Mouse (Mus musculus) lung, postnatal 4 days (tissue): ENCODE measurements around the gene Per1.
A peak's percentile ranks its signal among the peaks of the same experiment; 100 is the strongest.

ENCODE experiments used
- DNase-seq, 2 experiments: peaks; one replicate each; pipeline ENCODE4 v3.0.0; 2021

Gene Per1

DNA sequence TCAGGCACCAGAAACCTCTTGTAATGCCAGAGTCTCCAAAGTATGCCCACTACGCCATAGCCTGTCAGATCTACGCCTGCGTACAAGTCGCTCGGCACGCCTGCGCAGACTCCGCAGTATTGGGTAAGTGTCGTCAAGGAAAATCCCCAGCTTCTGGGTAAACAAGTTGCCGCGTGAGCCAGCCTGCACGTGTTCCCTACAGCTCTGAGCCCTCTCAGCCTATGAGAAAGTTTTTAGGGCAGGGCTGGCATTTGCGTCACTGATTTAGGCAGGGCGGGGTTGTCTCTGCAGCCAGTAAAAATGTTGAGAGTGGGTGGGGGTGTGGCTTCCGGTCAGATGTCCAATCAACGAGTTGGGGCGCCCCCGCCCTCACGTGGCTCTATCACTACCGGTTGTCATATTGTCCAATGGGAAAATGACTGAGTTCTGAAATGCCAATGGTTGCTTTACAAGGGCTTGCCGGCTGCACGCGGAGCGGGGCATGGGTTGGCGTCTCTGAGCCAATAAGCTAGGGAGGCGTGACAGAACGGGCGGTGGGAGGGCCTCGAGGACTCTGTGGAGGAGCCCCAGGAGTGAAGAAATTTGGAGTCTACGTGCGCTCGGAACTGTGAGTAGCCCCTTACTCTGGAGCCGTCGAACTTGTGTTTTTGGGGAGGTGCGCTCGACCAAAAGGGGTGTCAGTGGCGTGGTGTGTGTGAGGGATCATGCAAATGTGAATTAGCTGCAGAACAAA is at the start of gene Per1:
Gene Per1 (plus strand): TSS at position 521 of the 733 bp plus-strand sequence.
- DNase-seq: peak; percentile 99 to 100

DNA sequence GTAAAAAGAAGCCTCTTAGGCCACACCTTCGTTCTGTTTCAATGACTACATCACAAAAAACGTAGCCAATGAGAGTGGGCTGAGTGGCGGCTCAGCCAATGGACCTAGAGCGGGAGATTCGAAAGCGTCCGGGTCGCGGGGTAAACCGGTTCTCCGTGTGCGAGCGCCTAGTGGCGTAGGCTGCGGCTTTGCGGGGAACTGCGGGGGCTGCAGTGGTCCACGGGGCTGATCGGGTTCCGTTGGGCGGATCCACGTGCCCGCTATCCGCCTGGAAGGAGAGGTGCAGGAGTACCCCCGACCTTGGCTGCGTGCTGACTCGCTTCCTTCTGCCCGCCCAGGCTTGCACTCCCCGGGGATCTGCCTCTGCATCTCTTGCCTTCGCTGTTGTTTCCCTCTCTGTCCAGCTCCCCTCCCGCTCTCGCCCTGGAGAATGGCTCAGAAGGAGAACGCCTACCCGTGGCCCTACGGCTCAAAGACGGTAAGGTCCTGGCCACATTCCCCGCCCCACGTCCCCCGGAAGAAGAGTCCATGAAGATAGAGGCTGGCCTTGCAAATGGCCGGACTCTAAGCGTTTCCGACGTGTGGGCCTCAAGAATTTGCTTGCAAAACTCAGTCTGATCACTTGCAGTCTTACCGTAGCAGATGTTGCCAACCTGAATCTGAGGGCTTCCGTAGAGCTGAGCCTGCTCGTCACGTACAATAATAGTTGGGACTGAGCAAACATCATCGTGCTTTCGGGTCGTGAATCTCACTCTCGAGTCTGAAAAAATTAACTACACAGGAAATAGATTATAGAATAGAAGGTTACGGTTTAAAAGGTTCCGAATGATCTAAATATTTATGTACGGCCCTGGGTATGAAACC is 49.3 kb upstream of the Per1 start, which contains the start of gene Aurkb:
Gene Aurkb (plus strand): TSS at position 117 of the 864 bp plus-strand sequence.
- peak; percentile 84 to 87 for DNase-seq

DNA sequence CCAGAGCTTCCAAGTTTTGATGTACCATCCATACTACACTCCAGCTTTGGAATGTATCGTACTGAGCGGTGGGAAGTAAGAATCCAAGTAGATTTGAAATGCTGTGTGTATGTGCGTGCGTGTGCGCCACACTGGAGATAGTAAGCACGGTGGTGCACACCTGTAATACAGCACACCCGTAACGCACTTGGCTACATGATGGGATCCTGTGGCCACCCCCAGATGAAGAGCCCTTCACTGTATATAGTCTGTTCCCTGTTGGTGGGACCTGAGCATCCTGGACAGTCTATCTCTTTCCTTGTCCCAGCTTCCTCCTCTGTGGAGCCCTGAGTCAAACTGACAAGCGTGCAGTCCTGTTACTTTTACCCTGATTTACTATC is 48.6 kb upstream of the Per1 start:
- DNase-seq: no peak

DNA sequence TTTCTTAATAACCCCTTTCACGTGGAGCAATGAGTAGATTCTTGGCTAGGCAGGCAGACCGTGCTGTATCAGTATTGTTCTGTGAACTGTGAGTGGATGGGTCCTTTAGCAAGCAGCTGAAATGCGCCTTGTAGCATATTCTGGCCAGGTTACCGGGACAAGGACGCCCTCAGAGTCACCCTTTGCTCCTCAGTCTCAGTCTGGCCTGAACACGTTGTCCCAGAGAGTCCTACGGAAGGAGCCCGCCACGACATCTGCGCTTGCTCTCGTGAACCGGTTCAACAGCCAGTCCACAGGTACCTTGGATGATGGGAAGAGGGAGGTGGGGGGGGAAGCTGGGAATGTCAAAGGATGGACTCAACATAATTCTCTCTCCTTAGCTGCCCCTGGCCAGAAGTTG is 47.4 kb upstream of the Per1 start:
- DNase-seq: no peak

DNA sequence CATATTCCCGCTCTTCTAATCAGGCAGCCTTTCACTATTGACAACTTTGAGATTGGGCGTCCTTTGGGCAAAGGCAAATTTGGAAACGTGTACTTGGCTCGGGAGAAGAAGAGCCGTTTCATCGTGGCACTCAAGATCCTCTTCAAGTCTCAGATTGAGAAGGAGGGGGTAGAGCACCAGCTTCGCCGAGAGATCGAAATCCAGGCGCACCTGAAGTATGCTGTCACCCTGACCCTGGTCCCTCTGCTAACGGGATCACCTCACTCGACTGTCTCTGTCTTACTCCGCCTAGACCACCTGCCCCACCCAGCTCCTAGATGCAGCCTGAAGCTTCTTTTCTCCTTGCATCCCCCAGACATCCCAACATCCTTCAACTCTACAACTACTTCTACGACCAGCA is 46.9 kb upstream of the Per1 start:
- no peak for DNase-seq

DNA sequence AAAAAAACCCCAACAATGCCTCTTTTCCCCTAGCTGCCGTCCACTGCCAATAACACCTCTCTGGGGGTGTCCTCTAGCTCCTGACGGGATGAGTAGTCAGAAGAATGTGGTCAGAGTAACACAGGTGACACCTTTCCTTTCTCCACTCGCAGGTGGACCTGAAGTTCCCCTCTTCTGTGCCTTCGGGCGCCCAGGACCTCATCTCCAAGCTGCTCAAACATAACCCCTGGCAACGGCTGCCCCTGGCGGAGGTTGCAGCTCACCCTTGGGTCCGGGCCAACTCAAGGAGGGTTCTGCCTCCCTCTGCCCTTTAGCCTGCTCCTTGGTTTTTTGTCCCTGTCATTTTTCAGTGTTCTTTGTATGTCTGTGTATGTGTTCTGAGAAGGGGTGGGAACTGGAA is 44.3 kb upstream of the Per1 start:
- no peak for DNase-seq

DNA sequence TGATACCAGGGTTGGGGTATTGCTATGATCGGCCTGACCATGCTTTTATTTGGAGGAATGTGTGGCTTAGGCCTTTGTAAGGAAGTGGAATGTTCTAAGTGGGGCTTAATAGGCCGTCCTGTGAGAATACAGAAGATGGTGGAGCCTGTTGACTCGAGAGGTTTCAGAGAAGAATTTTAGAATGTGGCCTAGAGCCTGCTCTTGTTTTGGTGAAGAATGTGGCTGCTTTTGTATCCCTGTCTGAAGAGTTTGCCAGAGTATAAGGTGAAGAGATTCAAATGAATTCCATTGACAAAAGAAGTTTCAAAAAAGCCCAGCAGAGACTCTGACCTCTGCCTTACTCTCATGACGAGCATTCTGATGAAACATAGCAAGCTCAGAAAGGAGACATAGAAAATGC is 43.2 kb upstream of the Per1 start:
- DNase-seq: no peak

DNA sequence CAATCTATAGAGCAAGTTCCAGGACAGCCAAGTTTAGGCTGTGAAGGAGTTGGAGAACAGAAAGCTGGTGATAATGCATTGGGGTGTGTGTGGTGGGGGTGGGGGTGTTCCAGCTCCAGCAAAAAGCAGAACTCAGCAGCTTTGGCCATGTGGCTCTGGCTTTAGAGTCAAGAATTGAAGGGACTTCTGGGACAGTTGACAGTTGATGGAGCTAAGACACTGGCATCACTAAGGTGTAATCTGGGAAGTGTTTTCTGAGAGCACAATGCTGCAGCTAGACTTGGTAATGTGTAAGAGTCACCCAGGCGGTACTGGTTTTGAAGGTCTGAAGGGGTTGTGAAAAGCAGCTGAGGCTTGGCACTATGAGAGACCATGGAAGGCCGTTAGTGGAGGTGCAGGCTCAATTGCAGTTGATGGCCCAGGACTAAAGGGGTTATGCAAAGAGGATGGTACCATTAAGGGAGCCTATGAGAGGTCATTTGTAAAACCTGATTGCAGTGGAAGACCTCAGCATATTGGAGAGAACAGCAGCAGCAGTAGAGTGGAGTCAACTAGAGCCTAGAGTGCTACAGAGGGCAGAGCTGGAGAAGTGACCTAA is 42.1 kb upstream of the Per1 start:
- no peak for DNase-seq

DNA sequence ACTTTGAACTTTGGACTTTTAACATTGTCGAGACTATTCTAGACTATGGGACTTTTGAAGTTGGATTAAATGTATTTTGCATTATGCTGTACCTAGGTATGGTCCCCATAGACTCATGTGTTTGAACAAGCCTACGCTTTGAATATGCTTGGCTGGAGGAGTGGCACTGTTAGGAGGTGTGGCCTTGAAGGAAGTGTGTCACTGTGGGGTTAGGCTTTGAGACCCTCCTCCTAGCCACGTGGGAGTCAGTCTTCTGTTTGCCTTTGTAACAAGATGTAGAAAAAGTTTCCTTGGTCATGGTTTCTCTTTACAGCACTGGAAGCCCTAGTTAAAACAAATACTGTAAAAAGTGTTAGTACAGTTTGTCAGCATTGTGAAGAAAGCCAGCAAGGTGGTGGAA is 41.2 kb upstream of the Per1 start:
- DNase-seq: no peak

DNA sequence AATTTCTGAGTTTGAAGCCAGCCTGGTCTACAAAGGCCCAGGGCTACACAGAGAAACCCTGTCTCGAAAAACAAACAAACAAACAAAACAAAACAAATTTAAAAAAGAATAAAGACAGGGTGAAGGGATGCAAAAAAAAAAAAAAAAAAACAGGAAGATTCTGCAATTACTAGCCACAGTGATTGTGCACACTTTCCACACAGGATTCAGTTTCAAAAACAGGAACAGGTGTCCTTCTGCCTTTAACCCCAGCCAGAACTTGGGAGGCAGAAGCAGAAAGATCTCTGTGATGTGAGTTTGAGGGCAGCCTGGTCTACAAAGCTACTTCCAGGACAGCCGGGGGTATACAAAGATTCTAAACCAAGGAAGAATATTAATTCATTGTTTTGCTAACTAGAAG is 36.8 kb upstream of the Per1 start:
- no peak for DNase-seq

DNA sequence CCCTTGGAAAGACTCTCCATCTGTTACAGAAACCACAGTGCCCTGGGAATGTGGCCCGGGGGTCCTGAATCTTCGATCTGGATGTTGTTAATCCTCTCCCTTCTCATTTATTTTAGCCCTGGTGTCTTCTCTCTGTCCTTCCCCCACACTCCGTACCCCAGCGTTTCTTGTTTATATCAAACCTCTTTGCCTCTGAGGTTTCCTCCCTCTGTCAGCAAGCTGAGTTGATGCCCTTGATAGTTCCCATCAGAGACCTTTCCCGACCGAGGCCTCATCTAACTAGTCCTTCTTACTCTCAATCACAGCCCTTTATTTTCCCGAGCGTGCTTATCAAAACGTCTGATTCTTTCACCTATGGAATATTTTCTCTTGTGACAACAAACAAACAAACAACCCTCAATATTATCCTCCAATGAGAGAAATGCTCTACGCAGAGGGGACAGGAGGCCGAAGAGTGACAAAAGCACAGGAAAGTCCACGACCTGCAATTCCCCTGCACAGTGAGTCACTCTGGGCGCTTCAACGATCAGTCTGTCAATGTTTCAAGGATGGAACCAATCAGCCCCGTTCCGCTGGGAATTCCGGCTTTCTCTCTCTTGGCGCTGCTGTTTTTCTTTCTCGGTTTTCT is 36.2 kb upstream of the Per1 start:
- no peak for DNase-seq

DNA sequence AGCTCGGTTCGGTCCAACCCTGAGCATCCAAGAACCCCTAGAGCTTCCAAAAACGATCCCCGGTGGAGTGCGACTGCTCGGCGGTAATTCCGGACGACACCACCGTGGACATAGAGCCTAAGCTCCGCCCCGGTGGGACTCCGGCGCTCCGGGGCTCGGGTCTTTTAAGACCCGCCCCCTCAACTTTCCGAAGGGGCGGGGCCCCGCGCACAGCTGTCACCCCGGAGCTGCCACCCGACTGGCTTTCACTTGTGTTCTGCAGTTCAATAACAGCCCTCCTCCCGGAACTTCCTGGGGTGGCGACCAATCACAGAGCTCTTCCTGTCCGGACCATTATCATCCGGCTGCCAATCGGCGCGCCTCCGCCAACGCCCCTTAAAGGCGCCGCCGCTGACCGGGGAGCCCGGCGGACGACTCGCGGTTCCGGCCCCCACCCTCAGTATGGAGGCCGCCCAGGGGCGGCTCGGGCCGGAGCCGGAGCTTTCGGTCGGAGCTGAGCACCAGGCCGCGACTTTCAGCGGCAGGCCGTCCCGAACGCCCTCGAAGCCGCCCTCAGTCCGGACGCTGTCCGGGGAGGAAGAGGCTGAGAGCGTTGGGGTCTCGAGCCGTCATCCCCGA is 35.6 kb upstream of the Per1 start, which contains the start of gene Borcs6:
Gene Borcs6 (plus strand): TSS at position 361 of the 618 bp plus-strand sequence.
- DNase-seq: peak; percentile 95 to 98

DNA sequence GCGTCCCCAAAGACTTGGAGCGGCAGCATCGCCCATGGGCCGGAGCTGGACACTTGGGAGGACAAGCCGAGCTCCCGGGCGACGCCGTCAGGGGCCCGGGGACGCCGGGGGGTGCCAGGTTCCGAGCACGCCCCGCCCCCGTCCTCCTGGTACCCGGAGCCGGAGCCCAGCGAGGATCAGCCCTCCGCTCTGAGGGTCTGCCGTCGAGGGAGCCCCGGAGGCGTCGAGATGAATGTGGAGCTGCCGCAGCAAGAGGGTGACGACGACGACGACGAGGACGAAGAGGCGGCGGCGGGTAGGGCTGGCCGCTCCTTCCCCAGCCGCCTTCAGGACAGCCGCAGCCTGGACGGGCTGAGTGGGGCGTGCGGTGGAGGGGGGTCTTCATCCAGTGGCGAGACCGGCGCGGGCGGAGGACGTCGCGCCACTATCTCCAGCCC is 35.0 kb upstream of the Per1 start:
- DNase-seq: no peak

DNA sequence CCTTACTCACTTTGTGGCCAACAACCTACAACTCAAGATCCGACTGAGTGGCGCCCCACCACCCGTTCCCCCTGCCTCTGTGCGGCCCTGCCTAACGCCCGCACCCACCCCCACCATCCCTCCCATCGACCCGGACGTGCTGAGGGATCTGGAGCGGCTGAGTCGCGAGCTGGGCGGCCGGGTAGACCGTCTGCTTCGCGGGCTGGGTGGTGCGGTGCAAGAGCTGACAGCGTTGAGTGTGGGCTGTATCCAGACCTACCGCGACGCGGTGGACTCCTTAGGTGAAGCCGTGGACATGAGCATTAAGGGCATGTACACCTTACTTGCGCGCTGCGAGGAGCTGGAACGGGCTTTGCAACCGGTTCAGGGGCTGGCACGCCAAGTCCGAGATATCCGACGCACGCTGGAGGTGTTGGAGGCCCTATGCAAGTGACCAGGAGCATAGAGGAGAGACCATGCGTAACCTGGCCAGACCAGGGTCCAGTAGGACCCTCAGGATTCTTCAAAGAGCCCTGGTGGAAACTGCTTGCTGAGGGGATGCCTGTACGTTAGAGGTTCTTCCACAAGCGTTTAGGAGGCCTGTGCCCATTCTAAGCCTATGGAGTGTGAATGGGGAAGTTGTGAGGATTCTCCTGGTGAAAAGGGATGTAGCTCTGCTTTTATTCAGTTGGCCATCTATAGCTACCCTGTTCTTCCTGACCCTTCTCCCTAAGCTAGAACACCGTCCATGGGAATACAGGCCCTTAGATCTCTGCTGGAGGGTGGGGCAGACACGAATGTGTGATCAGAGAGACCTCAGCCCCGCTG is 34.4 kb upstream of the Per1 start:
- DNase-seq: peak; percentile 47 to 55

DNA sequence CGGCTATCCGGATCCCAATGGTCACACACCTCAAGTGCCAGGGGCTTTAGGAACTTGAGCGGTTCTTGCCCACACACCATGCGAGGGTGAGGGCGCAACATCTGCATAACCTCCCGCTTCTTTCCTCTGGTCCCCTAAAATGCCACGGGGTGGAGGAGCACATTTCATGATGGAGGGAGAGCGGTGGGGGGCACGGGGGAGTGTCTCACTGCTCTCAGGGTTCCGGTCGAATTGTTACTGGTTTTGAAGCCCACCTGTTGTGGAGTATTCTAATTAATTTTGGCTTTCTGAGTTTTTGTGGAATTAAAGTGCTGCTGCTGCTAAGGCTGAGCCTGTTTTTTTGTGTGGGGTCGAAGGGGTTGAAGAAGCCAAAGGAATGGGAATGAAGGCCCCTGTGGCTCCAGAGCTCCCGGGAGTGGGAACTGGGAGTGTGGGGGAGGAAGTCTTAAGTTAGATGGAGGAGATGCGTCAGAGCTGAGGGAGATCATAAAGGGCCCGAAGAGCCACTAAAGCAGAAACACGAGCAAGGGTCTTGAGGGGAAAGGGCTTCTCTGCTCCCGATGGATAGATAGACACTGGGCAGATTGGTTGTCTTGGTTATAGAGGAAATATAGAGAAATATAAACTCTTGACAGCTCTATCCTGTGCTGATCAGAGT is 33.6 kb upstream of the Per1 start:
- no peak for DNase-seq

DNA sequence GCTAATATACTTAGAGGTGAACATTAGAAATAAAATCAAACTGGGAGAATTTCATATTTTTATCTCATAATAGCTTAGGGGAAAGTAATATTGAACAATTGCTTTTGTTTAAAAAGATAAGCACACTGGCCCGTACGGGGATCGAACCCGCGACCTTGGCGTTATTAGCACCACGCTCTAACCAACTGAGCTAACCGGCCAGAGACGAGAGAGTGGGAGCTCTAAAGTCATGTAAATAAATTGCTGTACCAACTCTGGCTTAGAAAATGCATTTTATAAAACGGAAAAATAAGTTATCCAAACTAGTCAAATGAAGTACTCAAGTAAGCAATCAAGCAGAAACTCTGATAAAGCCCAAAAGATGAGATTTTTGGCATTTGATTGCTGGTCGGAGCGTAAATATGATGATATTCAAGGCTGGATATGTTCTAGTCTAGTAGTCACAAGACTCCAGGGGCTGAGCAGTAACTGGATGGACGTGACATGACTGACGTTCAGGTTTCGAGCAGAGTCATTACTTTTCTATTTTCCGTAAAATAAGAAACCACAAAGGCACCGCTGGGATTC is 32.7 kb upstream of the Per1 start:
- peak; percentile 67 to 80 for DNase-seq

DNA sequence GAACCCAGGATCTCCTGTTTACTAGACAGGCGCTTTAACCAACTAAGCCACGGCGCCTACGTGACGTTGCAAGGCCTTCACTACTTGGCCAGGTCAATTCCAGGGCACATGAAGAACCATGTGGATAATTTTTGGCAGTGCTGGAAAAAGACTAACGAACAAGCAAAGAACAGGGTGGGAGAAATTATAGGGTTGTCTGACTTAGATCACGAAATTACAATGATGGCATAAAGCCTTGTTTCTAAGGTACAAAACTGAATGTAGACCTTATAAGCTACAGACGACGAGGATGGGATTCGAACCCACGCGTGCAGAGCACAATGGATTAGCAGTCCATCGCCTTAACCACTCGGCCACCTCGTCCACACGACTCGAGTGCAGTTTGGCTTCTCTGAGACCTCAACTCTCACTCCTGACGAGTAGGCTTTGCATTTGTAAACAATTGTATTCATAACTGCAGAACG is 32.2 kb upstream of the Per1 start:
- peak; percentile 93 to 97 for DNase-seq

DNA sequence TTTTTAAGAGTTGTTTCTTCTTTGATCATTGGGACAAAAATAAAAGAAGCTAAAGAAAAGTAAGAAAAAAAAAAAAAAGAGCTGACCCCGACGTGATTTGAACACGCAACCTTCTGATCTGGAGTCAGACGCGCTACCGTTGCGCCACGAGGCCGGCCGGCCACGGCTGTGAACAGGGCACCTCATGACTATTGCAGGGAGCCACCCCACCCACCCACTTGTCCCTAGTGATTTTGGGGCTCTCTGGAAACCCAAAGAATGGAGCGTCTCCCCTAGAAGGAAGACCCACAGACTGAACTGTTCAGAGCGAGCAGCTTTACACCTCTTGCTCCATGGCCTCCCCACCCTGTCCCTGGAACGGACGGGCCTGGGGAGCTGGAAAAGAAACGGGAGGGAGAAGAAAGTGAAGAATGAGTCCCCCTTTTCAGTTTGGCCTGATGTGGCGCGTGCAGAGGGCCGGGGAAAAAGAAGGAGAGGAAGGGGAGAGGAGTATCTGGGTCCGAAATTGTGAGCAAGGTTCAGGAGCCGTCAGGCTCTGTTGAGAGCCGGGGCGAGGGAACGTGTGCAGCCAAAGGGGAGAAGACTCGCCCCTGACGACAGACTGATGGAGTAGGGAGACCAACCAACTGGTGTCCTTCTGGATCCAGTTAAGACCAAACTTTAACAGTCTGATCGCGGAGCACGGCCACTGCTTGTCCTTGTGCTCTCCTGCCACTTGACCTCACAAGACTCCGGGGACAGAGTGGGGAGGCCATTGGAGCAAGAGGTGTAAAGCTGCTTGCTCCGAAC is 31.4 kb upstream of the Per1 start:
- peak; percentile 77 to 92 for DNase-seq

DNA sequence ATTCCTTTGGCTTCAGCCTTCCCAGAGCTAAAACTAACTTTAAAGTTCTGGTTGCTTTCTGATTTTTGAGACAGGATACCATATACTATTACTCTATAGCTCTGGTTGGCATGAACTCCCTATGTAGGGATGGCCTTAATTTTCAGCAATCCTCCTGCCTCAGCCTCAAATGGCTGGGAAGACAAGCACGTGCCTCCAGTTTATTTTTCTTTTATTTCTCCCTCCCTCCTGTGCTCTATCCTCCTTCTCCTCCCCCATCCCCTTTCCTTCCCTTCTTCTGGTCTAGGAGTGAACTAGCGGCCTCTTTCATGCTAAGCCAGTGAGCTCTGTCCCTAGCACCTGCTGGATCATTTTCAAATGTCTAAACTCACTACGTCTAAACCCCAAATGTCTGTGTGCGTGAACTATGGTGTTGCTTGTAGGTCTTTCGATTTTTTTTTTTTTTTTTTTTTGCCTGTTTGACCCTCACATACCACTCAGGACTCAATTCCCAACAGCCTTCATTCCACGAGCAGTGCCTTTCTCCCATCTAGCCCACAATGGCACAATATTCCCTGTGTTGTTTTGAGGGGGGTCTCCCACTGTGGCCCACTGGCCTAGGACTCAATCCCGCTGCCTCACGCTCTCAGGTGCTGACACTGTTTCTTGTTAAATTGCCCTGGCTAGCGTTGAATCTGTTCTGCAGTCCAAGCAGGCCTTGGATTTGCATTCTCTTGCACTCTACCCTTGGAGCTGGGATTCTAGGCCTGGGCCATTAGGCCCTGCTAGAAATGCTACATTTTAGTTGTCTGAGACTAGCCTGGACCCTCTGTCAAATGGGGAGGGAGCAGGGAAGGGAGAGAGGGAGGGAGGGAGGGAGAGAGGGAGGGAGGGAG is 30.5 kb upstream of the Per1 start:
- no peak for DNase-seq
